Mouse (Mus musculus): ENCODE results near the gene Trp53i13. TPM values are rescaled to one million over a fixed set of nuclear protein-coding genes. Genes with fewer than 3 reads are reported as not detected.

The Trp53i13 gene
- polyA plus RNA-seq, 1 experiment = 19.4 TPM

DNA sequence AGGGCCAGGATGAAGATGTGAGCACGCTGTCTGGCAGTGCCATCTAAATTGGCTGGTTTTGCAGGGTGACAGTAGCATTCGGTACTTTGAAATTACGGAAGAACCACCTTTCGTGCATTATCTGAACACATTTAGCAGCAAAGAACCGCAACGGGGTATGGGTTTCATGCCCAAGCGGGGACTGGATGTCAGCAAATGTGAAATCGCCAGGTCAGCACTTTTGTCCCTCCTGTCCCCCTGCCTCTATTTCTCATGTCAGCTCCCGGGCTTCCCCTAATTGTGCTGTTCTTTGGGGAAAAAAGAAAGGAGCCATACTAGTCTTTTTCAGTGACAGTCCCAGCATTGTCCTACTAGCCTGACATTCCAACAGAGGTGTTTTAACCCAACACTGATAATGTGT lies 47.4 kb downstream of the Trp53i13 start:
- no peak overlapping the region for H3K27ac ChIP-seq (ENCODE audit: insufficient read depth, low read depth, low read length)
- 90% methylated on average over 9 of the region's 9 CpGs for WGBS
- H3K4me3 ChIP-seq (ENCODE audit: insufficient read depth, low read depth, low read length) = no peak overlapping the region
- no peaks in the 10 kb centered on the region for H3K36me3 ChIP-seq (ENCODE audit: control insufficient read depth, insufficient read depth, low read length)
- no peak for DNase-seq
- no peak for TF ChIP-seq POLR2A (IDR thresholded peaks at IDR 0.05; ENCODE audit: low read depth, low read length)
- no peak for TF ChIP-seq CTCF (conservative IDR thresholded peaks at IDR 0.05; ENCODE audit: insufficient read depth, insufficient read length, low read depth, low read length)
- H3K4me1 ChIP-seq (ENCODE audit: control insufficient read depth, insufficient read depth, low read length) = no peaks in the 10 kb centered on the region
- no peaks in the 10 kb centered on the region for H3K27me3 ChIP-seq (replicated peaks; ENCODE audit: control insufficient read depth, insufficient read depth, low read length)

DNA sequence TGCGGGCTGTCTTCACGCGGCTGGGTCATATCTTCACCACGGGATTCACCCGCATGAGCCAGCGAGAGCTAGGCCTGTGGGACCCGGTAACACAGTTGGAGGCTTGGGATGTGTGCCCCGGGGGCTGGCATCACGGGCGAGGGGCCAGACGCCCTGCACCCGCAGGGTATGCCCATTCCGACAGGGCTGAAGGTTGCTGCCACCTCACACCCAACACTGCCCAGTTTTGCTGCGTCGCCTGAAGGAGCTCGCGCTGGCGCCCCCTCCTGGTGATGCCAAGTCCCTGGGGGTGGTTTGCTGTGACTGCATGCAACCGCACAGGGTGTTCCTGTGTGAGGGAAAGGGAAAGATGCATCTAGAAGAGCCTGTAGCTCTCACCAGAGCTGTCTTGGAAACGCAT lies 48.0 kb downstream of the Trp53i13 start:
- 11% methylated on average over 20 of the region's 20 CpGs for WGBS
- TF ChIP-seq CTCF (conservative IDR thresholded peaks at IDR 0.05; ENCODE audit: insufficient read depth, insufficient read length, low read depth, low read length) (peak; percentile 83), POLR2A (IDR thresholded peaks at IDR 0.05; ENCODE audit: low read depth, low read length) (no peak)
- H3K4me3 ChIP-seq (ENCODE audit: insufficient read depth, low read depth, low read length) = no peak overlapping the region
- no peaks in the 10 kb centered on the region for H3K4me1 ChIP-seq (ENCODE audit: control insufficient read depth, insufficient read depth, low read length)
- no peak overlapping the region for H3K27ac ChIP-seq (ENCODE audit: insufficient read depth, low read depth, low read length)
- peak; percentile 82 for DNase-seq
- H3K27me3 ChIP-seq (replicated peaks; ENCODE audit: control insufficient read depth, insufficient read depth, low read length) = no peaks in the 10 kb centered on the region
- H3K36me3 ChIP-seq (ENCODE audit: control insufficient read depth, insufficient read depth, low read length) = no peaks in the 10 kb centered on the region

DNA sequence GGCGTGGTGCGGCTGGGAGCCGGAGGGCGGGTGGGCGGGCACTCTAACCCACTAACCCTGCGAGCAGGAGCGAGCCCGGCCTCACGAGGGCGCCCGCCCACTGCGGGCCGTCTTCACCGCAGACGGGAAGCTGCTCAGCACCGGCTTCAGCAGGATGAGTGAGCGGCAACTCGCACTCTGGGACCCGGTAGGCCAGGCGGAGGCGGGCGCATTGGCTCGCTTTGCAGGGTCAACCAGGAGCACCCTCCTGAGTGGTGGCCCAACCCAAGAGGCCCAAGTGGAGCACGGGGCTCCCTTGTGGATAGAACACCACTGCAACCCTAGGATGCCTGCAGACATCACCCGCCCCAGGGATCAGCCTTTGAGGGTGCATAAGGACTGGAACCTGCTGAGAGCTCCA lies 48.6 kb downstream of the Trp53i13 start:
- DNase-seq = peak; percentile 85
- H3K4me1 ChIP-seq (ENCODE audit: control insufficient read depth, insufficient read depth, low read length) = peaks cover under 1% of the 10 kb centered on the region; the same call in 1 of the 2 replicates
- no peak overlapping the region for H3K27ac ChIP-seq (ENCODE audit: insufficient read depth, low read depth, low read length)
- H3K36me3 ChIP-seq (ENCODE audit: control insufficient read depth, insufficient read depth, low read length) = no peaks in the 10 kb centered on the region
- no peak overlapping the region for H3K4me3 ChIP-seq (ENCODE audit: insufficient read depth, low read depth, low read length)
- no peaks in the 10 kb centered on the region for H3K27me3 ChIP-seq (replicated peaks; ENCODE audit: control insufficient read depth, insufficient read depth, low read length)
- 5% methylated on average over 25 of the region's 25 CpGs for WGBS
- TF ChIP-seq CTCF (conservative IDR thresholded peaks at IDR 0.05; ENCODE audit: insufficient read depth, insufficient read length, low read depth, low read length) (peak; percentile 61), POLR2A (IDR thresholded peaks at IDR 0.05; ENCODE audit: low read depth, low read length) (no peak)

DNA sequence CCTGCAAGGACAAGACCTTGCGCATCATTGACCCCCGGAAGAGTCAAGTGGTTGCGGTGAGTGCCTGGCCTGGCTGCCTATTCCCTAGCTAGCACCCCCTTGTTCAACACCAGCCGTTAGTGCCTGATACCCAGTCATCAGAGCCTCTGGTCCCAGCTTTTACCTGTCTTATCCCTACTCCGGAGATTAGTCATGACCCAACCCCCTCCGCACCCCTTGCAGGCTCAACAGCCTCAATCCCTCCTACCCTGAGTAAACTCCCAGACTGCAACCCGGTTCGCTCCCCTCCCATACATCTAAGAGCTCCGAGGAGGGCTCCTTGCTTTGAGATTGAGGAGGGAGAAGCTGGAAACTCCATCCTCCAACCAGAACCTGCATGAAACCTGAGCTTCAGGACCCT lies 49.2 kb downstream of the Trp53i13 start:
- Histone ChIP-seq H3K4me1 (ENCODE audit: control insufficient read depth, insufficient read depth, low read length) (peaks cover 5% of the 10 kb centered on the region; the same call in 1 of the 2 replicates), H3K36me3 (ENCODE audit: control insufficient read depth, insufficient read depth, low read length) (no peaks in the 10 kb centered on the region), H3K4me3 (ENCODE audit: insufficient read depth, low read depth, low read length) (no peak overlapping the region), H3K27ac (ENCODE audit: insufficient read depth, low read depth, low read length) (no peak overlapping the region), H3K27me3 (replicated peaks; ENCODE audit: control insufficient read depth, insufficient read depth, low read length) (no peaks in the 10 kb centered on the region)
- no peak for DNase-seq
- 57% methylated on average over 9 of the region's 9 CpGs for WGBS
- TF ChIP-seq CTCF (conservative IDR thresholded peaks at IDR 0.05; ENCODE audit: insufficient read depth, insufficient read length, low read depth, low read length) = no peak
- no peak for TF ChIP-seq POLR2A (IDR thresholded peaks at IDR 0.05; ENCODE audit: low read depth, low read length)

DNA sequence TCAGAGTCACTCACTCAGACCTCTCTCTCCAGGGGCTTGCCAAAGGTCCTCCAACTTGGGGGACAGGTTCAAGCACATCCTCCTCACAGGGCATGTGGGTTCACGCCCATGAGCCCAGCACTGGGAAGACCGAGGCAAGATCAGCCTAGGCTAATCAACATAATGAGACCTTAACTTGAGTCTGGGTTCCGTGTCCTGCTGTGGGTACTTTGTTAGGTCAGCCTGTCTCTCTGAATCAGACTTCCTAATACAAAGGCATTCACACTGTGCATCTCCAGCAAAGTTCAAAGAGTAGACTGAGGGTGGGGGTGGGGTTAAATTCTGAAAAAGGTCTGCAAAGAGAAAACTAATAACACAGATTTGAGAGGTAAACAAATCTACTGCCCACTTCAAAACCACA lies 50.7 kb downstream of the Trp53i13 start:
- peaks cover 5% of the 10 kb centered on the region; the same call in 1 of the 2 replicates for H3K4me1 ChIP-seq (ENCODE audit: control insufficient read depth, insufficient read depth, low read length)
- no peak for DNase-seq
- H3K36me3 ChIP-seq (ENCODE audit: control insufficient read depth, insufficient read depth, low read length) = no peaks in the 10 kb centered on the region
- H3K27ac ChIP-seq (ENCODE audit: insufficient read depth, low read depth, low read length) = no peak overlapping the region
- H3K27me3 ChIP-seq (replicated peaks; ENCODE audit: control insufficient read depth, insufficient read depth, low read length) = no peaks in the 10 kb centered on the region
- WGBS = 85% methylated on average over 3 of the region's 3 CpGs
- TF ChIP-seq CTCF (conservative IDR thresholded peaks at IDR 0.05; ENCODE audit: insufficient read depth, insufficient read length, low read depth, low read length) (no peak), POLR2A (IDR thresholded peaks at IDR 0.05; ENCODE audit: low read depth, low read length) (no peak)
- no peak overlapping the region for H3K4me3 ChIP-seq (ENCODE audit: insufficient read depth, low read depth, low read length)

DNA sequence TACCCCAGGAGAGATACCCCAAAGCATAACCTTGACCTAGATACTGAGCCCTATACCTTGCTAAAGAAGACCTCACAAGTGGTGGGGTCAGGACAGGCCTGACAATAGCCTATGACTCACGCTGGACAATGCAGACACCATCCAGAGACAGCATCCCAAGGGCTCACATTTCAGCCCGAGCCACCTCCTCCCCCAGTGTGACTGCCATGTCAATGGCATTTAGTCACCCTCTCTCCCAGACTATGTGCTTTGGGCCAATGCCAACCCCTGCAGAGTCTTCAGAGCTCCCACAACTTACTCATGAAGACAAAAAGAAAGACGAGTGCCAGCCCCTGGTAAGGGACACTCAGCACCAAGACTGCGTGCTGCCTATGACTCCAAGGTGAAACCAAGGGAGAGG lies 51.1 kb downstream of the Trp53i13 start:
- Histone ChIP-seq H3K4me3 (ENCODE audit: insufficient read depth, low read depth, low read length) (no peak overlapping the region), H3K27me3 (replicated peaks; ENCODE audit: control insufficient read depth, insufficient read depth, low read length) (no peaks in the 10 kb centered on the region), H3K36me3 (ENCODE audit: control insufficient read depth, insufficient read depth, low read length) (no peaks in the 10 kb centered on the region), H3K27ac (ENCODE audit: insufficient read depth, low read depth, low read length) (no peak overlapping the region), H3K4me1 (ENCODE audit: control insufficient read depth, insufficient read depth, low read length) (peaks cover 5% of the 10 kb centered on the region; the same call in 1 of the 2 replicates)
- no peak for DNase-seq
- 70% methylated on average over 4 of the region's 4 CpGs for WGBS
- TF ChIP-seq CTCF (conservative IDR thresholded peaks at IDR 0.05; ENCODE audit: insufficient read depth, insufficient read length, low read depth, low read length) (no peak), POLR2A (IDR thresholded peaks at IDR 0.05; ENCODE audit: low read depth, low read length) (no peak)

DNA sequence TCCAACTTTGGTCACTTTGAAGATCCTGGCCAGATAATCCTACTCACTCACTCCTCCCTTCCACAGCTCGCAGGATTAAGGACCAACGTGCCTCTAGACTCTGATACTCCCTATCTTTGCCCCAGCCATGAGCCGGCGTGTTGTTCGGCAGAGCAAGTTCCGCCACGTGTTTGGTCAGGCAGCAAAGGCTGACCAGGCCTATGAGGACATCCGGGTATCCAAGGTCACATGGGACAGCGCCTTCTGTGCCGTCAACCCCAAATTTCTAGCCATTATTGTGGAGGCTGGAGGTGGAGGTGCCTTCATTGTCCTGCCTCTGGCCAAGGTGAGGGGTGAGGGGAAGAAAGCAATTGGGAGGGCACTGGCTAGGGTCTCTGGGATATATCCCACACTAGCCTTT lies 52.0 kb downstream of the Trp53i13 start:
- Histone ChIP-seq H3K4me1 (ENCODE audit: control insufficient read depth, insufficient read depth, low read length) (peaks cover 5% of the 10 kb centered on the region; the same call in 1 of the 2 replicates), H3K4me3 (ENCODE audit: insufficient read depth, low read depth, low read length) (no peak overlapping the region), H3K27ac (ENCODE audit: insufficient read depth, low read depth, low read length) (no peak overlapping the region), H3K27me3 (replicated peaks; ENCODE audit: control insufficient read depth, insufficient read depth, low read length) (no peaks in the 10 kb centered on the region), H3K36me3 (ENCODE audit: control insufficient read depth, insufficient read depth, low read length) (no peaks in the 10 kb centered on the region)
- TF ChIP-seq CTCF (conservative IDR thresholded peaks at IDR 0.05; ENCODE audit: insufficient read depth, insufficient read length, low read depth, low read length) (no peak), POLR2A (IDR thresholded peaks at IDR 0.05; ENCODE audit: low read depth, low read length) (no peak)
- WGBS = 78% methylated on average over 10 of the region's 10 CpGs
- no peak for DNase-seq
